Mouse (Mus musculus) G1E-ER4 (cell line): ENCODE measurements around the gene Sirpa. TPM values are rescaled to one million over a fixed set of nuclear protein-coding genes. Genes with fewer than 3 reads are reported as not detected.

Experiments
- GATA1 ChIP-seq: IDR thresholded peaks from one replicate; pipeline ENCODE4 v1.8.0; 2012; ENCODE audit warnings: low read length, inconsistent platforms
- polyA plus RNA-seq: library from polyadenylated mRNA; stranded (reverse); fragments of >175 nt; gene quantifications from 2 replicates; pipeline ENCODE4 v1.2.3, GENCODE M21; 2012

Gene Sirpa
- polyA plus RNA-seq, result not detected in 2 replicates

DNA sequence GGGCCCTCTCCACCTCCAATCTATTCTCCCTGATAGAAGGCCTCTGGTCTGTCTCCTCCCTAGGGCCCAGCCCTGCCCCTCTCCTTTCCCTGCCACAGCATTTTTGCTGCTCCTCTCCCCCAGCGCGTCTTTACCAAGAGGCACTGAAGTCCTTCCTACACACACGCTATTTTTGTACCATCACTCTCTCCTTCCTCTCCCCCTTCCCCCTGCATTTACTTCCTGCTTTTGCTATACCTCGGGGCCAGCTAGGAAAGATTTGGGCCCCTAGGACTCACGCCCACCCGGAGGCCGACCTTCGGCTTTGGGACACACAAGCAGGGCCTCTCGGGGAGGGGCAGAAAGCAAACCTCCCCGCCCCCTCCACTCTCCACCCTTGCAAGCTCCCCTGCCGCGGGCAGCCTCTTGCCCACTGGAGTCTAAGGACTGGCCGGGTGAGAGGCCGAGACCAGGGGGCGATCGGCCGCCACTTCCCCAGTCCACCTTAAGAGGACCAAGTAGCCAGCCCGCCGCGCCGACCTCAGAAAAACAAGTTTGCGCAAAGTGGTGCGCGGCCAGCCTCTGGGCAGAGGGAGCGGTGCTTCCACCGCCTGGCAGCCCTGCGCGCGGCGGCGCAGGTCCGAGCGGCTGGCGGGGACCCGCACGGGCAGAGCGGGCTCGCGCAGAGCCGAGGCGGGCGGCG, at the start of gene Sirpa:
Gene Sirpa, plus strand, starts transcription at position 377 of the 682 bp plus-strand sequence.
- TF ChIP-seq GATA1, result no peak

DNA sequence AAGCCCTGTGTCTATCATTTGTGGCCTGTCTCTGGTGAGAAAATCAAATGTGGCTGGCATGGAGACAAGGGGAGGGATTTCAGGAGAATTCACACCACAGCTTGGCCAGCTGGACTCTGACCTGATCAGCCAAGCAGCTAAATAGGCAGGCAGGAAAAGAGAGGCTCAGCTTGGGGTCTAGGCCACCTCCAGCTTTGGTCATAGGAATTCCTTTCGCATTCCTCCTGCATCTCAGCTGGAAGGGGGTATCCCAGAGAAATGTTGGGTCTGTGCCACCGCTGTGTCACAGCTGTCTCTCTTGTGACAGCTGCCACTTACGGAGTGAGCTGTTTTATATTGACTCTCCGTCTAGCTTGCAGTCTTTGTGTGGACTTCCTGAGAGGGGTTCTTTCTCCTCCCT, 48.2 kb upstream of the Sirpa start:
- no peak for TF ChIP-seq GATA1

DNA sequence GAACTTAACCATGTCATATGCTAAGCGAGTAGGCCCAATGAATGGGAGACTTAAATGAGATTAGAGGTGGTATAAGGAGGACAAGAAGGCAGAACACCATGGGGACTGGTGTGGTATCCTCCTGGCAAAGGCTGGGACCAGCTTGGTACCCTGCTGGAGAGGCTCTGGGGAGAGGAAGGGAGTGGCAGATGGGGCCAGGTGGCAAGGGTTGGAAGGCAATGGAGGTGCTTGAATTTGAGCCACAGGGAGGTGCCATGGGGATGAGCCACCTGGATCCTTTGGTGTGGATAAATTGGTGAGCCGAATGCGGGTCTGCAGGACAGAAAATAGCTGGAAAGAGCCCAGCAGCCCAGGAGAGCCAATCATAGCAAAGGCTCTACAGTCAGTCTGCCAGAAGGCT, 47.7 kb upstream of the Sirpa start:
- no peak for TF ChIP-seq GATA1

- TF ChIP-seq GATA1, result no peak
Observed at GRCm38 (mm10) chr2:129545596-129545995, 47.0 kb upstream of the Sirpa start.

DNA sequence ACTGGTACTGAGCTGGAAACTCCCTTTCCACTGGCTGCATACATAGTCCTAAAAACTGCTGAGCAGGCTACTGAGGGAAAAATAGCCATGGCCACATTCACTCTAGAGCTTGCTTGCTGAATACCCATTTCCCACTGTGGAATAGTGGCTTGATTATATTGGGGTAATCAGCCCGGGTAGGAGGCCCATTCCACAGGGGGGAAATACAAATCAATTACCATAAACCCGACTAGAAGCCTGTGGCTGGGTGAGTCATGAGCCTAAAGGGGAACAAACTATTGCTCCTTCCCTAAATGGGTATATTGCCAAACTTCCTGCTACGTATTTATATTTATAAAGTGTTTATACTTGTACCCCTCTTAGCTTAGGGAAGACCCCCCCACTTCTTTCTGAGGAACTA, 45.9 kb upstream of the Sirpa start:
- no peak for TF ChIP-seq GATA1

GRCm38 (mm10) chr2:129549537-129550135, 43.0 kb upstream of the Sirpa start:
- TF ChIP-seq GATA1, result no peak

DNA sequence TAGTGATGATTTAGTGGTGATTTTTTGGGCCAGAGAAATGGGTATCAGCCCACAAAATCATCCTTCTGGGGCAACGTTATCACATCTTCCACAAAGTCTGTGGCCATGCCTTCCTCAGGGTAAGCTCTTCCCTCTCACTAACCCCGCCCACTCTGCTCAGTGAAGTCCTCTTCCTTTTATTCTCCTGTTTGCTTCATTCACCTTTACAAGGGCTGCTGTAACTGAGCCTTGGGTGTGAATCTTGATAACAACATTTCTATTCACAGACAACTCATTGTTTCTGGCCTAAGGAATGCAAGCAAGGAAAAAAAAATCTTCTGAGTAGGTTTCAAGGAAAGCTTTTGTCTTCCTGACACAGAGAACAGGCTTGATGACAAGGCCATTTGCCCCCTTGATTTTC, 41.9 kb upstream of the Sirpa start:
- TF ChIP-seq GATA1, result no peak

DNA sequence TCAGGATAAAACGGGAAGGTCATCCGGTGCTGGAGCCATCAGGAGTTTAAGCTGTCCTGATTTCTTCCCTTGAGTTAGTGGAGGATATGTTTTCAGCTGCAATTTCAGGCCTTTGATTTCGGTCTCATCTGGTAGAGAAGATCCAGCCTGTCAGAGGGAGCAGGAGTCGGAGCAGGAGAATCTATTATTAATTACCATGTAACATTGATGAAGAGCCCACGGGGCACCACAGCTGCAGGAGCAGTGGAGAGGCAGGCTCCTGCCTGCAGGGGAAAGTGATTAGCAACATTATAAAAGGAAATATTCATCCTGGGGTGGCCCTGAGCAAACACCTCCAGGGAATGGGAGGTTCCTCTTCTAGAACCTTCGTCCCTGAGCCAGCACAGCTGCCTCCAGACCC, 36.6 kb upstream of the Sirpa start:
- no peak for TF ChIP-seq GATA1

GRCm38 (mm10) chr2:129558008-129558874, 34.4 kb upstream of the Sirpa start:
- no peak for TF ChIP-seq GATA1

GRCm38 (mm10) chr2:129558875-129559219, 33.8 kb upstream of the Sirpa start:
- no peak for TF ChIP-seq GATA1

DNA sequence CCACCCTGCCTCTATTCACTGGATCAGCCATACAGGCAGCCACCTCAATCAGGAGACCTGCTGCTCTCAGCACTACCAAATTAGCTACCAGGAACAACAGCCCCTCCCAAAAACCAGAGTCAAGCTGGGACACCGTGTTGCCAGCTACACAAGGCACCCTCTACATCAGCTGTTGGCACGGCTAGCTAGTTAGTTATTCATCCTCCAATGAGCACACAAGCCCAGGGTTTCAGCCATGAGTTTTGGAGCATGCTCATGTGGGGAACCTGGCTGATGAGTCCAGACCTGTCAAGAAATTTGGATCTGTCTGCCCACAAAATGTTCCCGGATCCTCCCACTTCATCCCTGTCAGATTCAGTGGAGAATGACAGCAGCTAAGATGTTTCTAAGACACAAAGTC, 30.8 kb upstream of the Sirpa start:
- no peak for TF ChIP-seq GATA1

DNA sequence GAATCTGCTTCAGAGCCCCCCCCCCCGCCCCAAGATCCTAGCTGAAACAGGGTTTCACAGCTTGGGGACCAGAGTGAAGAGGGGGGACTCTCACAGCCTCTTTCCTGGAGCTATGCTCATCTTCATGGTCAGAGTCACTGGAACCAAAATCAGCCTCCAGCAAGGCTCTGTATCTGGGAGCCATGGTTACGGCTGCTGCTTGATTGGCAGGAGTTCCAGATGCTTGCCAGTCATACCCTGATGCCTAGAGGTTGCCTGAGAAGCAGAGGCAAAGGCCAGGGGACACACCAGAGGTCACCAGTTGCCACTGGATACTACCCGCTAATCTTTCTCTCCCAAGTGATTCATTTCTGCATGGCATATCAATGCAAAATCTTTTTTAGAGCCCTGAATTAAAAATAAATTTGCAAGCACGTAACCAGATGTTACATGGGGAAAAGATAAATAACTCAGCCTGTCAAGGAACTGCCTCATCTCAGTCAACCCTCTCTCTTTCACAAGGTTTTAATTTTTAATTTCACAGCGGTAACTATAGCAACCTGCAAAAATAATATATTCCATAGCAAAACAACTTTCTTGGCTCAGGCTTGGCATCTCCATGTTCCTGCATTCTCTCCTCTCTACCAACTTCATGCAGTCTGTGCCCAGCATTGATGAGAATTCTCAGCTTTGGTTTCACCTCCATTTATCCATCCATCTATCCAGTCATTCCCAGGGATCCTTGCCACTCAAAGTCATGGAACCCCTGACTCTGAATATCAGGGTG, 28.5 kb upstream of the Sirpa start:
- no peak for TF ChIP-seq GATA1

GRCm38 (mm10) chr2:129569120-129569519, 23.5 kb upstream of the Sirpa start:
- TF ChIP-seq GATA1, result no peak

DNA sequence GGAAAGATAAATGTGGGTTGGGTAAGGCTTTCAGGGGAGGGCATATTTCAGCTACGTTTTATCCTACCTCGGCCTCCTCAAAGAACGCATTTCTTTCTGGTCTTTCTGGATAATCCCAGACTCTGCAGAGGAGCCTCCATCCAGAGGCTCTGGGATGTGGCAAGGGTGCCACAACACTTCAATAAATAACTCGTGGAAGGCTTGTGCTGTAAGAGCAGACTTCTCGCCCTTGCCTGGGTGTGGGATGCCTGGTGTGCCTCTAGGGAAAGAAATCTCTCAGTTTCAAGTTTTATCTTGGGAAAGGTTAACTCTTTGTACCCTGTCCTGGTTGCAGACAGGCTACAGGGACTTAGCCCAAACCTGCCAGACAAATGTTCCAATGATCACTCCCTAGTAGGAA, 23.1 kb upstream of the Sirpa start:
- TF ChIP-seq GATA1, result no peak

DNA sequence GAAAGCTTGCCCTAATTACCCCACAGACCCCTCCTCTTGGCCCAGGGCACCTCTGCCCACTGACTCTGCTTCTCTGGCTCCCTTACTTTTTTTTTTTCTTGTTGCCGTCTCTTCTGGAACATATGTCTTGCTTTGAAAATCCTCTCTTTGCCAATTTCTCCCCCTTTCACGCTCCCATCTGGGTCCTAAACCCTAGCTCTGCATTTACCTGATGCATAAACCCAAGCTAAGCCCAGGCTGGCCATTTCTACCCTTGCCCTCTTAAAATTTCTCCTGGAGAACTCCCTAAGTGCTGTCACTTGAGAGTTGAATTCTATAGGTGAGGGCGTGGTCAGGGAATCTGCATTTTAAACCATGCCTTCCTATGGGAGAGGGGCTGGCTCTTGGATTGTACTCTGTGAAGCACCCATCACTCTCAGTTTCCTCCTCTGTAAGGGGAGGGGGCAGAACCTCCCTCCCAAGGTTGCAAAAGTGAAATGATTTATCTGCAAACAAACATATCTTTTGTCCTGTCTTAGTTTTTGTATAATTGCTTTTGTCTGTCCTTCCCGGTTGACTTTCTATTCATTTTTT, 18.8 kb upstream of the Sirpa start:
- no peak for TF ChIP-seq GATA1

- TF ChIP-seq GATA1, result no peak
Observed at GRCm38 (mm10) chr2:129574395-129575046, 18.1 kb upstream of the Sirpa start.
